Mouse (Mus musculus) forebrain, postnatal 0 days (tissue): ENCODE results near the gene Klkb1. TPM values are rescaled to one million over a fixed set of nuclear protein-coding genes. Genes with fewer than 3 reads are reported as not detected.

Source experiments
- ATAC-seq: fragments of 200-750 bp; cut with Nextera tagmentation; 2 replicates; pipeline ENCODE4 v1.8.0; 2017; ENCODE audit warnings: mild to moderate bottlenecking, moderate library complexity
- DNase-seq: peaks from one replicate; pipeline ENCODE4 v3.0.0-alpha.2; 2015
- H3K27ac ChIP-seq: fragments of 300-500 bp; sonication (generic); 2 replicates; pipeline ENCODE4 v1.5.1; 2014; ENCODE audit warnings: low read depth, mild to moderate bottlenecking, antibody characterized with exemption, low read length, moderate library complexity, mixed read lengths
- H3K27me3 ChIP-seq: fragments of 300-500 bp; sonication (generic); 2 replicates; pipeline ENCODE4 v1.6.1; 2014; ENCODE audit warnings: mild to moderate bottlenecking, low read length, mixed read lengths; ENCODE audit not compliant: insufficient read depth
- H3K36me3 ChIP-seq: fragments of 300-500 bp; sonication (generic); 2 replicates; pipeline ENCODE4 v1.6.1; 2014; ENCODE audit warnings: mild to moderate bottlenecking, moderate library complexity; ENCODE audit not compliant: insufficient read depth
- H3K4me1 ChIP-seq: fragments of 300-500 bp; sonication (generic); 2 replicates; pipeline ENCODE4 v1.6.1; 2014; ENCODE audit warnings: antibody characterized with exemption; ENCODE audit not compliant: insufficient read depth
- H3K4me2 ChIP-seq: fragments of 300-500 bp; sonication (generic); 2 replicates; pipeline ENCODE4 v1.6.1; 2014; ENCODE audit warnings: low read depth, mild to moderate bottlenecking, moderate library complexity
- H3K4me3 ChIP-seq: fragments of 300-500 bp; sonication (generic); 2 replicates; pipeline ENCODE4 v1.5.1; 2014; ENCODE audit warnings: low read depth, low read length, mixed read lengths
- H3K9ac ChIP-seq: fragments of 300-500 bp; sonication (generic); 2 replicates; pipeline ENCODE4 v1.6.1; 2014; ENCODE audit warnings: mild to moderate bottlenecking
- H3K9me3 ChIP-seq: fragments of 300-500 bp; sonication (generic); 2 replicates; pipeline ENCODE4 v1.6.1; 2016; ENCODE audit warnings: low read length
- CTCF ChIP-seq: sonication (generic); IDR thresholded peaks from 2 replicates; pipeline ENCODE4 v1.5.1; 2016; ENCODE audit warnings: antibody characterized with exemption, control low read depth, low read depth
- WGBS: fragments of 180-500 bp; shearing (Covaris S2); extraction: QIAGEN DNeasy Blood & Tissue Kit; methylation state at CpG from one replicate; pipeline ENCODE4 v1.1.7; 2014; 5-methylcytosine and 5-hydroxymethylcytosine counted together
- polyA plus RNA-seq: library from polyadenylated mRNA; unstranded; fragments of >200 nt; fragmentation: Nextera tagmentation; extraction: Ambion mirVana; gene quantifications from 2 replicates; pipeline ENCODE4 v1.2.1, GENCODE M21; 2015
- total RNA-seq: library from RNA; depleted of rRNA; stranded (reverse); fragments of >200 nt; gene quantifications from 2 replicates; pipeline ENCODE4 v1.2.3, GENCODE M21; 2014

Gene Klkb1
- total and polyA plus RNA-seq, 2 experiments from 2014 or later: 0.05 to 0.24 TPM

DNA sequence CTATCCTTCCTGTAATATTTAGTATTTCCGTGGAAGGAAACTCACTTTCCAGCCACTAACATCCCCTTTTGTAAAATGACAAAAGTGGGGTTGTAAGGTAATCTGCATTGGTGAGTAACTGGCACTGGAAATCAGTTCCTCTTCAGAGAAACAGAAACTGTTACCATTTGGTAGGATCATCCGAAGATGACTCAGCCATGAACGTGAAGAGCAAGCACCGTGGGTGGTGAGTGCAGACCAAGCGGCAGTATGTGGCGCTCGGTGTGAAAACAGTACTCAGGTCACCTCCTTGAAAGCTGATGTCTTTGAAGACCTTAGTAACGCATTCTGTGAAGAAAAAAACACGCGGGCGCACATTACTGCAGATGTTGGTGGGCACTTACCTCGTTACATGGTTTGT, 39.6 kb downstream of the Klkb1 start:
- ATAC-seq (no peak), DNase-seq (no peak)
- no peaks in the 10 kb centered on the region for H3K36me3 ChIP-seq
- no peak overlapping the region for H3K4me2 ChIP-seq
- no peak overlapping the region for H3K9ac ChIP-seq
- no peaks in the 10 kb centered on the region for H3K27me3 ChIP-seq
- no peak for TF ChIP-seq CTCF
- H3K4me1 ChIP-seq: no peaks in the 10 kb centered on the region
- 90% methylated on average over 12 of the region's 12 CpGs for WGBS
- H3K9me3 ChIP-seq: no peaks in the 10 kb centered on the region
- no peak overlapping the region for H3K27ac ChIP-seq
- H3K4me3 ChIP-seq: no peak overlapping the region

DNA sequence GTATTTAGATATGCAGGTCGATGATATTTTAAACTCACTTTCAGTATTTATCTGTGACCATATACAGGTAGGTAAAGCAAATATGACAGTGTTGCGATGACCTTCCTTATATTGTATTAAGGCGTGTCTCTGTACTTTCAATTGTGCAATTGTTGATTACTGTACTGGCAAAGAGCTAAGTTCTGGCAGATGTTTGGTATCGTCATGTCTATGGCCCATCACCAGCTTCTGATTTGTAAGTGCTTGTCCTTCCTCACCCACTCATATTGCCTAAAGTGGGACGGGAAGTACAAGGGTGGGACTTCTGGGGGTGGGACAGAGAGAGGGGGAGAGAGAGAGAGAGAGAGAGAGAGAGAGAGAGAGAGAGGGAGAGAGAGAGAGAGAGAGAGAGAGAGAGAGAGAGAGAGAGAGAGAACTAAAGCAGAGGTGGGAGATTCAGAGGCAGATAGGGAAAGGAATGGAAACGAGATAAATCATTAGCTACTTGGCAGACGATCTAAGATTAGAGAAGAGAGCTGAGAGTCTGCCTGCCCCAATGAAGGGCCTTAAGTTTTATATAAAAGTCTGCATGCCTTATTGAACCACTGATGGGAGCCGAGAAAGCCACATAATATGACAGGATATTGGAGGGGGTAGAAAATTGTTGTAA, 40.3 kb downstream of the Klkb1 start:
- Histone ChIP-seq H3K9ac (no peak overlapping the region), H3K9me3 (no peaks in the 10 kb centered on the region), H3K4me2 (no peak overlapping the region), H3K27me3 (no peaks in the 10 kb centered on the region), H3K27ac (no peak overlapping the region), H3K36me3 (no peaks in the 10 kb centered on the region), H3K4me3 (no peak overlapping the region), H3K4me1 (no peaks in the 10 kb centered on the region)
- DNase-seq: no peak
- no peak for TF ChIP-seq CTCF
- WGBS: 83% methylated on average over 8 of the region's 8 CpGs
- no peak for ATAC-seq

DNA sequence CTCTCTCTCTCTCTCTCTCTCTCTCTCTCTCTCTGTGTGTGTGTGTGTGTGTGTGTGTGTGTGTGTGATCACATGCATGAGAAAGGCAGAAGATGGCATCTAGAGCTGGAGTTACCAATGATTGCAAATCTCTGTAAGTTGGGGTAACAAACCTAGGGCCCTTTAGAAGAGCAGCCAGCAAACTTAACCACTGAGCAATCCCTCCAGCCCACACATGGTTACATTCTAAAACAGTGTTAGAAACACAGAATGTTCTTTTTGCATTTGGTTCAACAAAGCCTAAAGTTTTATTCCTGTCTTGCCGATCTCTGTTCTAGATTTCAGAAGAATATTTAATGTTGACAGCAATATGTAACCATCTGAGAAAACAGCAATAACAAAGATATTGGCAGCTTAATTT, 41.1 kb downstream of the Klkb1 start:
- Histone ChIP-seq H3K4me1 (no peaks in the 10 kb centered on the region), H3K27ac (no peak overlapping the region), H3K4me3 (no peak overlapping the region), H3K36me3 (no peaks in the 10 kb centered on the region), H3K9me3 (no peaks in the 10 kb centered on the region), H3K27me3 (no peaks in the 10 kb centered on the region), H3K4me2 (no peak overlapping the region), H3K9ac (no peak overlapping the region)
- TF ChIP-seq CTCF: no peak
- DNase-seq (no peak), ATAC-seq (no peak)
- 80% methylated on average over 1 of the region's 1 CpGs for WGBS

DNA sequence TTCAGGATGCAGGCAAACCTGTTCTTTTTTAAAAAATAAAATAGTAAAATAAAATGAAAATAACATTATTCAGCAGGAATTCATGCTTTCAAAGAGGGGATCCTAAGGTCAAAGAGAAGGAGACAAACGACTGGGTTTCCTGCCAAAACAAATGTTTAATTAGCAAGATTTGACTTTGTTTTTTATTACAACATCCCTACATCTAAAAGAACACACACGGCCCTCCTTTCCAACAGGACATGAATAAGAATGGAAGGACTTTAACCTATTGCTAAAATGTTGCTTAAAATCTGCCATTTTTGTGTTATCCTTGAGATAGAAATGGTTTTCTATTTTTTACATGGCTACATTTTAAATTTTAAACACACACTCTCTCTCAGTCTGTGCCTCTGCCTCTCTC, 41.5 kb downstream of the Klkb1 start:
- H3K27me3 ChIP-seq: no peaks in the 10 kb centered on the region
- H3K4me2 ChIP-seq: no peak overlapping the region
- no peak for DNase-seq
- no peak overlapping the region for H3K9ac ChIP-seq
- H3K4me1 ChIP-seq: no peaks in the 10 kb centered on the region
- H3K4me3 ChIP-seq: no peak overlapping the region
- WGBS: 30% methylated on average over 2 of the region's 2 CpGs
- H3K36me3 ChIP-seq: no peaks in the 10 kb centered on the region
- no peak overlapping the region for H3K27ac ChIP-seq
- TF ChIP-seq CTCF: no peak
- no peaks in the 10 kb centered on the region for H3K9me3 ChIP-seq
- no peak for ATAC-seq

DNA sequence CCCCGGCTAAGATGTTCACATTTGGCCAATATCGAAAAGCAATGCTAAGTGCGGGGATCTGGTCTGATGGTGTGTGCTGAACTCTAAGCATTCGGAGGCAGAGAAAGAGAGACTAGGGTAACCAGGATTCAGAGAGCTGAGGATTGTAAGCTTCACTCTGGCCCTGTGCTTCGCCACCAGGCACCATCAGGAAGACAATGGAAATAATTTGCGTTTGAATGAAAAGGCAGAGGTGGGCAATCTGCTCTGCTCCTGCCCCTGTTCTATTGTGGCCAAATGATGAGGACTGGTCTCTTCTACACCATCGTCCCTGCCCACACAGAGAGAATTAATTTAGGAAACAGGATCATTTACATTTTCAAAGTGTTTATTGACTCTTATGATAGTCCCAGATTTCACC, 48.4 kb downstream of the Klkb1 start:
- Histone ChIP-seq H3K4me2 (no peak overlapping the region), H3K4me1 (no peaks in the 10 kb centered on the region), H3K27me3 (no peaks in the 10 kb centered on the region), H3K27ac (no peak overlapping the region), H3K9me3 (no peaks in the 10 kb centered on the region), H3K36me3 (no peaks in the 10 kb centered on the region), H3K9ac (no peak overlapping the region), H3K4me3 (no peak overlapping the region)
- 31% methylated on average over 7 of the region's 7 CpGs for WGBS
- DNase-seq (no peak), ATAC-seq (no peak)
- TF ChIP-seq CTCF: no peak

DNA sequence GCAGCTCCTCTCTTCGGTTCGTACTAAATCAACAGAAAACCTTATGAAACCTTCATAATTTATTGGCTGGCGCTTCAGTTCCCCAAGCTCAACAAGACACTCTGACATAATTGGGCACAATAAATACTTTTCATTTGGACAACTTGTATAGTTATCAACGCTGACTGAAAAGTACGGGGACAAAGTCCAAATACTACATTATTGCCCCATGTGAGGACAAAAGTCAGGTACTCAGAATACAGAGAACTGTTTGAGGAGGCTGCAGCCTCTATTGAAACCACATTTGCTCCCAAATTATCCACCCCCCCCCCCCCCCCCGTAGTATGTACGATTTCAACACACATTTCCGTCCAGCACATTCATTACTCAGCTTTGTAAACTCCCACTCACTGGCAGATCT, 55.3 kb downstream of the Klkb1 start:
- Histone ChIP-seq H3K27me3 (no peaks in the 10 kb centered on the region), H3K4me1 (no peaks in the 10 kb centered on the region), H3K4me2 (no peak overlapping the region), H3K27ac (no peak overlapping the region), H3K4me3 (no peak overlapping the region), H3K9me3 (no peaks in the 10 kb centered on the region), H3K36me3 (no peaks in the 10 kb centered on the region), H3K9ac (no peak overlapping the region)
- ATAC-seq: no peak
- TF ChIP-seq CTCF: no peak
- WGBS: 86% methylated on average over 8 of the region's 8 CpGs
- no peak for DNase-seq

DNA sequence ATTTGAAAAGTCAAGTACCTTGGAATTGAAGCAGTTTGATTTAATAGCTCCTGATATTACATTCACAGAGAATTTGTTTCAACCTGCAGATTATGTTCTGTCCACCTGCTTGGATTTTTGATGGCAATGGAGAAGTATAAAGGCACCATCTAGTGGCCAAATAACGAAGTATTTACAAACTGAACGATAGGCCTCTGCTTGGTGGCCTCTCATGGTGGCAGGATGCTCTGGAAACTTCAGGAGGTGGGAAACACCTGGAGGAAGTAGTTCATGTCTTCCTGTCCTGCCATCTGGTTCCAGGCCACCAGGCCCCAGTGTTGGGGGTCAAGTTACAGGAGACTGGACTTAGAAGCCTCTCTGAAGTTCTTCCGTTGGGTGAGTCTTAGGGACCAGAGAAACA, 56.4 kb downstream of the Klkb1 start:
- no peak overlapping the region for H3K4me2 ChIP-seq
- H3K27ac ChIP-seq: no peak overlapping the region
- ATAC-seq (0 out of 2 replicates have a peak, but pooled peaks have one; percentile 34), DNase-seq (peak; percentile 63)
- H3K9ac ChIP-seq: no peak overlapping the region
- H3K9me3 ChIP-seq: no peaks in the 10 kb centered on the region
- WGBS: 31% methylated on average over 3 of the region's 3 CpGs
- no peak overlapping the region for H3K4me3 ChIP-seq
- no peaks in the 10 kb centered on the region for H3K27me3 ChIP-seq
- H3K36me3 ChIP-seq: no peaks in the 10 kb centered on the region
- H3K4me1 ChIP-seq: no peaks in the 10 kb centered on the region
- TF ChIP-seq CTCF: peak; percentile 83
